Mouse (Mus musculus): ENCODE data around the gene Dnah1. TPM values are rescaled to one million over a fixed set of nuclear protein-coding genes. Genes with fewer than 3 reads are reported as not detected.

The Dnah1 gene
- total RNA-seq, 2 experiments from 2014 or later = 0.17 to 0.22 TPM

DNA sequence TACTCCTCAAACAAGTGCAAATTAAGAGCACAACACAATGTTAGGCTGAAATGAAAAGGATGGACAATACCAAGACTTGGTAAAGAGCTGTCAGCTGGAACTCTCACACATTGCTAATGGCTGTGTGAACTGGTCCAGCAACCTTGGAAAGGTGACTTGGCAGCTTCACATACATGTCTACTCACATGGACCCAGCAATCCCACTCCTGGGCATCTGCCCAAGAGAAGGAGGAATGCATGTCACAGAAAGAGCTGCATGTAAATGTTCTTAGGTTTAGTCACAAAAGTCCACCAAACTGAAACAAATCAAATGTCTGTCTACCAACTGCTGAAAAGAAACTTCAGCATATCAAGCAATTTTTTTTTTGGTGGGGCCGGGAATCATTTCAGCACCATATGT, 77.8 kb downstream of the Dnah1 start:
- DNase-seq = no peak
- intact Hi-C loops (cut with DNase I) = no loop called here

DNA sequence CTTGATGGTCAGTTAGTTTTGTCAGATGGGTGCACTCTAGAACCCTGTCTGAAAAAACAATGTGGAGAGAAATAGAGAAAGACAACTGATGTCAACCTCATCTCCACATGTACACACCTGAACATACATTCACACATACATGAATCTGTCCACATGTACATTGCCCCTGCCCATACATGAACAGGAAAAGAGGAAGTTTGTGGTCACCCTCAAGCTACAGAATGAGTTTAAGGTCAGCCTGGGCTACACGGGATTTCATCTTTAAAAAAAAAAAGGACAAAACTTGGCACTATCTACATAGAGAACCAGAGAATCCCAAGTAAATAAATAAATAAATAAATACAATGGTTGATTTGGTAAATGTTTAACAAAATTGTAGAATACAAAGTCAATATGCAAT, 78.9 kb downstream of the Dnah1 start:
- DNase-seq = no peak
- intact Hi-C loops (cut with DNase I) = no loop called here

DNA sequence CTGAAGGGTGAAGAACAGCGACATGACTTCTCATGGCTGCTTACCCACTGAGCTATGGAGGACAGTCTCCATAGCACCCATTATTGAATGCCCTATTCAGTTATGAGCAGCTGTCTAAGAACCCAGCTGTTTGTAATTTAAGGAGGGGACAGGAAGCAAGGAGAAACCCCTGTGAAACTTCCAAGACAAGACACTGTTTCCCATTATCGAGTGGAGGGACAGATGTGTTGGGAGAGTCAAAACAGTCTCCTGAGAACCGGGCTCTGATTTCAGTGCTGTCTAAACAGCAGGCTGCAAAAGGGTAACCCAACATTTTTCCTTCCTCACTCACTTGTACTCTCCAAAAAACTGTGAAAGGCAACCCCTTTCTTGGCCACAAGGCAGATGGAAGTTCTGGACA, 83.2 kb downstream of the Dnah1 start:
- DNase-seq = no peak
- intact Hi-C loops (cut with DNase I) = no loop called here

DNA sequence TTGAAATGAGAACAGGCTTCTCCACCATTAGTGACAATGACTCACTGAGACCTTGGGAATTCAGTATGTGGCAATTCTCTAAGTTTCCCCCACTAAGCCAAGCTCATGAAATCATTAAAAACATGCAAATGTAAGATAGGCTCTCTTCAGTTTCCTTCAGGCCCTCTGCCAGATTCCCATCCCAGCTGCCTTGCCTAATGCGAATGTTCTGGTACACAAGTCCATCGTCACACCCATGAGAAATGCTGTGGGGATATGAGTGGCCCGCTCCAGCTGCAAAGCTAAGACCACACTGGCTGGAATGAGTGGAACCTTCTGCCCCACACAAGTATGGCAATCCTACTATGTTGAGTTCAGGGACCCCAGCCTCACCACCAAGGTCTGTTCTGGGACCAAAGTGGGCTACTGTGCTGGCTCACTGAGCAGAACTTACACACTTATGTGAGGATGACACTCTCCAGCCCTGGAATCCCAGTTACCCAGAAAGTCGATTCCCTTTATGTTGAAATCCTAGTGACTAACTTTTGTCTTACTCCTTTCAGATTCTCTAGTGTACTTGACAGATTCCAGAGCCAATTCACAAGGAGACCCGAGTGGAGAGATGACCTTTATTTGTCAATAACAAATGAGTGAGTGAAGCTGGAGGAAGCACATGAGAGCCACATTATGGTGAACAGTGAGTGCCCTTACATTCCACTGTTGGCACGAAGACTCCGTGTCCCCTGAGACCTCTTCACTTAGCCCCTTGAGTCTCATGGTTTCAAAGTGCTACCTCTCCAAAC, 86.4 kb downstream of the Dnah1 start:
- DNase-seq = peak; percentile 75 to 80
- intact Hi-C loops (cut with DNase I) = no loop called here

- DNase-seq = peak; percentile 89 to 94
- intact Hi-C loops (cut with DNase I) = loop anchor here (1.0 kb wide), 1 partner anchor 19 kb away; no protein-coding TSS in a partner anchor
These were observed 89.6 kb downstream of the Dnah1 start for GRCm38 (mm10) chr14:31233996-31234591.

DNA sequence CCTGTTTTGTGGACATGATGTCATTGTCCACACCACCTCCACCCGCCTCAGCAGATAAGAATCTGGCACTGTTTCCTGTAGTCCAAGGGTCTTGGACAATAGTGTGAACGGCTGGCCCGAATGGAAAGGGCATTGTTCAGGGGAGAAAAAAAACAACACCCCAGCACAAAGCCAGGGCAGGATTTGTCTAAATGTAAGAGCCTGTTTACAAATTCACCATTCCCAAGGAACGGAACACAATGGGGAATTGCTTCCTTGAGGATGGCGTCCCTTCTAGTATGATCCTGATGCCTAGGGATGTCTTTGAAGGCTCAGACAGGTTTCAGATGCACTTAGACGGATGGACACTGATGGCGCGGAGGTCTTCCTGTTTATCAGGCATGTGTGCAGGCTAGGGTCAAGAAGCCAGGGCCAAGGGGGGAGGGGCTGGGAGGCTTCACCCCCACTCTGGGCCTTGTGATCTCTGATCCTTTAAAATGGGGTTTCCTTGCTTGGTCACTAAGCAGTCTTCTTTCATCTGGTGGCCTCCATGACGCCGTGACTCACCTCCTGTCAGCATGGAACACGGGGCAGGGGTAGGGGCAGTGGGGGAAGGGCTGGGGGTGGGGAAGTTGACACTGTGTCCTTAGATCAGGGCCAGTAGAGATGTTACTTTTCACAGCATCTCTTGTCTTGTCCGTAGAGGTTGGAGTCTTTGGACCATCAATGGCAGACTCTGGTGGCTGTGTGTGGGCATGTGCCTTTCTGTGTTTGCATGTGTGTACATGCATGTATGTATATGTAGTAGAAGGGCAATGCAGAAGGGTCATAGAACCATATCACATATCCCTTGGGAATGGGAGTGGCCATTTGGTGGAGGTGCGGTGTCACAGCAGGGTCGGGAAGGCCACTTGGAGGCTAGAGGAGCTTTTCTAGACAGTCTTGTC, 90.4 kb downstream of the Dnah1 start:
- no peak for DNase-seq
- intact Hi-C loops (cut with DNase I) = loop anchor here (1.0 kb wide), 1 partner anchor 18 kb away; no protein-coding TSS in a partner anchor

DNA sequence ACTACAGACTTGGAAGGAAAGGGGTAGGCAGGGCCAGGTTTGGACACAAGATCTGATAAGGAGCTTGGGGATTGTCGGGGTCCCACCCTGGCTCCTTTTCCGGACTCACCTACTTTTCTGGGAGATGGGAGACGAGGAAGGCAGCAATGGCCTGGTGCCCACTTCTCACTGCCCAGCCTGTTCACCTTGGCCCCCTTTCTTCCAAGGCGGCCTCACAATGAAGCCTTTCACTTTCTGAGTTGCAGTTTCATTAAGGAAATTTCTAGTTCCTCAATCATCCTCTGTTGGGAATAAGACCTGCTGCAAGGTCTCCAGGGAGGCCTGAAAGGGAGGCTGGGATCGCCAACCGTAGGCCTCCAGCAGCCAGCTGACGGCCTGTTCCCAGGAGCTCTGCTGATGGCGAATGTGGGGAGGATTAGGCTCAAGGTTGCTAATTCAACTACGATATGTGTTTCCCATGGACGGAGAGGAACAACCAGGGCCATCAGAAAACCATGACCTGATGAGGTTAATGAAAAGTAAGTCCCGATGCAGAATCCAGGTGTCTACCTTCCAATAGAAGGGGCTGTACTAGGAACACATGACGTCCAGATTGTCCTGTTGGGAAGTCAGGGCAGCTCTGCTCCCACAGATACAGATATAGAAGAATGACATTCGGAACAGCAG, 91.2 kb downstream of the Dnah1 start:
- no peak for DNase-seq
- intact Hi-C loops (cut with DNase I) = loop anchor here (1.0 kb wide), 1 partner anchor 17 kb away; no protein-coding TSS in a partner anchor

DNA sequence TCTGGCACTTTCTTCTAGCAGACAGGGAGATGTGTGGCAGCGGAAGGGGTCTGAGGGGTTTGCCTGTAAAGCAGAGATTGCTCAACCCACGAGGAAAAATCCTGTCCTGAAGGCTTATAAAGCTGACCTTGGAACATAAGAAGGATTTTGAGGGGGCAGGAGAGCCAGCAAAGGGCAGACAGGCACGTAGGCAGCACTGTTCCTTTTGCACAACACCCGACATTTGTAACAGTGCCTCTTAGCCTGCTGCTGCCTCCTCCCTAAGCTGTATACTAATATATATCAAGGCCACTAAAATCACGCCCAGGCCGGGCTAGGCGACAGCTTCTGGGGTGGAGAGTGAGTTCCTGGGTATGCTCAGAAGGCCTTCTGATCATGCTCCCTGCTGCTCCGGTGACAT, 93.3 kb downstream of the Dnah1 start:
- no peak for DNase-seq
- intact Hi-C loops (cut with DNase I) = no loop called here

- intact Hi-C loops (cut with DNase I) = no loop called here
- DNase-seq = no peak
These were observed 95.5 kb downstream of the Dnah1 start for GRCm38 (mm10) chr14:31228234-31228633.

GRCm38 (mm10) chr14:31226978-31227377, 96.7 kb downstream of the Dnah1 start:
- DNase-seq = peak; percentile 71 to 74
- intact Hi-C loops (cut with DNase I) = no loop called here

DNA sequence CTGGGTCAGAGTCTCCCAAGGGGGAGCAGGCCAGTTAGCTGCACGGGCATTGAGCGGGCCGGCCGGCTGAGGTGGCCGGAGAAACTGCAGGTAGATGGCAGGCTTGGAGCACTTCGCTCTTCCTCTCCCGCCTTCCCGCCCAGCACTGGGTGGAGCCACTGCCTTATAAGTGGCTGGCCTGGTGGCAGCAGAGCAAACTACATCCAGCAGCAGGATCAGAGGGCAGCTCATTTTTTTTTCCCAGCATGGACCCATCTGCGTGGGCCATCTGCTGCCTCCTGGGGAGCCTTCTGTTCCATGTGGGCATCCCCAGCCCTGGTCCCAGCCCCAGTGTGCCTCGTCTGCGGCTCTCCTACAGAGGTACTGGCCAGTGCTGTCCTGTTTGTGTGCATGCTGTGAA, 106.0 kb downstream of the Dnah1 start, which contains the start of gene Sema3g:
Sema3g (plus strand) TSS at position 195 of the 400 bp plus-strand sequence.
- peak; percentile 76 to 79 for DNase-seq
- intact Hi-C loops (cut with DNase I) = loop anchor here (5.0 kb wide), 1 partner anchor 120 kb away; the partner anchor contains the start of gene Capn7

DNA sequence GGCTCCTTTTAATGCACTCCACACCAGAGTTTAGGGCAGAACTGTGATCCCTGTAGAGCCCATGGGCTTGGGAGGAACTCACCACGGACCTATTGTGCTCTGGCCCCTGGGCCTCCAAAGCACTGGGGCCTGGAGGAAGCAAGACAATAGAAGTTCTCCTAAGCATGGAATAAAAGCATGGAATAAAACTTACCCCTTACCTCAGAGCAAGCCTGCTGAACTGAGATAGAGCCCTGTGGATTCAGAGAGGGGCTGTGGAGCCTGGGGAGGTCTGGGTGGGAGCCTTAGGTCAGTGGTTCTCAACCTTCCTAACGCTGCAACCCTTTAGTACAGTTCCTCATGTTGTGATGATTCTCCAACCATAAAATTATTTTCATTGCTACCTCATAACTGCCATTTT, 106.8 kb downstream of the Dnah1 start, which contains the start of gene Nisch:
Nisch (minus strand) TSS at position 101 of the 400 bp plus-strand sequence.
- no peak for DNase-seq
- intact Hi-C loops (cut with DNase I) = loop anchor here (5.0 kb wide), 1 partner anchor 120 kb away; the partner anchor contains the start of gene Capn7

DNA sequence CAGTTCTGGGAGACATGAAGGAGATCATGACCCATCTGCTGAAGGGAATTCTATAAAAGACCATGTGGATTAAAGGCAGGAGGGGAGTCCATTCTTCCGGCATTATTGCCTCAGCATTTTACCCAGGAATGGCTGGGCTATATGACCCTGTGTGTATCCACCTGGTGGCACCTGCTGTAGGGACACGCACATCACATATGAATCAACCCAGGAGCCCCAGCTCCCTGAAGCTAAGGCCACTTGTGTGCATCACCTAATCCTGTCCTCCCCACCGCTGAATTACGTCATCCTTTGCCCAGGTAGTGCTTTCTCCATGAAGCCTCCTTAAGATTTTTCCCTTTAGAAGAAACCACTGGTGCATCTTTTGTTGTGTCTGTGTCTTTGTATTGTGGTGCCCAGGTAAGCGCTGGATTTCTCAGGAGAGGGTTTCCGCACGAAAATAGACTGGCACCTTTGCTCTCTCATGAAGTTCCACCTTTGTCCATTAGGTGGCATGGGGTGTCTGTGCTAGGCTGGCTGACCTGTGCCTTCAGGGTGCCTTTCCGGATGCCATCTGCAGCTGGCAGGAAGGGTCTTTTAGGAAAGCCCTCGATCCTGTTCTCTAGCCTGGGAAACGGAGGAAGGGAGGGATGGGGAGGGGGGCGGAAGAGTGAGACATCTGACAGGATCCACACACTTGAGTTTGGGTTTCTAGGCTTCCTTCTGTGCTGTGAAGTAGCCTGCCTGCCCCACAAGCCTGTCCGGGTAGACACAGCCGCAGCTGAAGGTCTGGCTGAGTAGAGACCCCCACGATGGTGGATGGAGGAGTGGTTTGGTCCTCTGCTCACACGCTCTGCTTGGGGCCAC, 108.3 kb downstream of the Dnah1 start:
- peak; percentile 81 to 87 for DNase-seq
- intact Hi-C loops (cut with DNase I) = loop anchor here (1.0 to 5.0 kb wide), 2 partner anchors 18 to 122 kb away; partner anchors contain the start of gene Capn7

DNA sequence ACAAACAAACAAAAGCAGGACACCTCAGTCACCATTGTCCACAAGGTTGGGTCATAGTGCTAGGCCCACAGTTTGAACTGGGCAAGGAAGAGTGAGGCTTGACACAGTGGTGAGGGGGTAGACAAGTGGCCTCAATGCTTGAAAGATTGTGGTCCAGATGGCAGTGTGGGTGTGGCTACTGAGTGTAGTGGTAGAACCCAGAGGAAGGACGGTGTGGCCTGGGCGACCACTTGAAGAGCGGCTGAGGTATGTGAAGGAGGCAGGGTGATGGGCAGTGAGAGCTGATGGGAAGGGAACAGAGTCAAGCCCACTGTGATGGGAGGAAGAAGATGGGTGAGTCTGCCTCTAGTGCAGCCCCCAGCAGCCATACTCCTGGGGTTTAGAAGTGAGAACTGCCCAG, 109.0 kb downstream of the Dnah1 start:
- DNase-seq = no peak
- intact Hi-C loops (cut with DNase I) = loop anchor here (1.0 to 5.0 kb wide), 2 partner anchors 19 to 123 kb away; partner anchors contain the start of gene Capn7

- intact Hi-C loops (cut with DNase I) = no loop called here
- no peak for DNase-seq
These were observed 109.8 kb downstream of the Dnah1 start for GRCm38 (mm10) chr14:31213868-31214267.

- intact Hi-C loops (cut with DNase I) = no loop called here
- no peak for DNase-seq
These were observed 111.2 kb downstream of the Dnah1 start for GRCm38 (mm10) chr14:31212499-31212898.

DNA sequence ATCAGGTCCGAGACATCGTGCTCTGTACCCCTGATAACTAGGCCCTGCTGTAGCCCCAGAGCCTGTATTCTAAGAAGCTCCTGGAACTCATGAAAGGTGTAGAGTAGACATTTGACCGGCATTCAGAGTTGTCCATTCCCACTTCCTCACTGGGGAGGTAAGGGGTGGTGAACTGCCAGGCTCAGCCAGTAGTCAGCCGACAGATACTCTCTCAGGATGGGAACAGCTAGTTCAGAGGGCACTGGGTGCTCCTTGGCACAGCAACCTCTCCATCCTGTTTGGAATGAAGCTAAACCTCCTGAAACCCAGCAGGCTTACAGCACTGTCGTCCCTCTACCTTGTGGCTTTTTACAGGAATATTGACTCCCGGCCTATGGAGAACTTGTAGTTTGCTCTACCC, 111.8 kb downstream of the Dnah1 start:
- intact Hi-C loops (cut with DNase I) = no loop called here
- no peak for DNase-seq

Data from heart, postnatal 10 days (tissue).